Mouse (Mus musculus) central nervous system, embryonic 11.5 days (tissue): Measurements from ENCODE around the gene Gdf7. TPM values are rescaled to one million over a fixed set of nuclear protein-coding genes. Genes with fewer than 3 reads are reported as not detected.

Source experiments
- polyA plus RNA-seq: library from polyadenylated mRNA; depleted of rRNA; stranded (reverse); fragments of >200 nt; gene quantifications from 2 replicates; pipeline ENCODE4 v1.2.3, GENCODE M21; 2012; rRNA removed

The Gdf7 gene
- polyA plus RNA-seq = 1.3 and 2.8 TPM in 2 replicates

DNA sequence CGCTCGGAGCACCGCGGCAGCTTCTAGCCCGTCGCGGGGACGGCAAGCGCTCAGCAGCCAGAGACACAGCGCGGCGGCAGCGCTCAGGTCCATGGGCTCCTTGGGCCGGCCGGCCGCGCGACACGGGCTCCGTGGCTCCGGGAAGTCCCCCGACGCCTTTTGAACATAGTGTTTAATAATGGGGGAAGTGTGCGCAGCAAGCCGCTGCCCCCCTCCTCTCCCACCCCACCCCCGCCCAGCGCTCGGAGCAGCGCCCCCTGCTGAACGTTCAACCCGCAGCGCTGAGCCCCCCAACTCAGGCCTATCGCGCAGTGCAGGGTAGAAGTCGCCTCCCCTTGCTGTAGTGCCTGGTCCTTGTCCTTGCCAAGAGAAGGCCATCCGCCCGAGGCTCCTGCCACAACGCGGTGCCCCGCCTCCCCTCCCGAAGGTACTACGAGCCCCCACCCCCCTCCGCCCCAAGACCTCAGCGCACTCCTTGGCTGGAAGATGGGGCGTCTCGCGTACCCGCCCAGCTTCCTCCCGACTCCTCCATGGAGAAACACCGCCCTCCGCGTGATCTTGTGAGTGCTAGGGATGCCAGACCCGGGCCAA is at the start of gene Gdf7:
TSS of gene Gdf7 (minus strand) at position 114 of the 591 bp plus-strand sequence.

GRCm38 (mm10) chr12:8313270-8313771 is 11.6 kb upstream of the Gdf7 start, which contains the start of gene Hs1bp3:
Gene Hs1bp3 (plus strand): TSS chr12:8313432.

Other genes with a start within 250 kb of the Gdf7 start
- gene Ldah, start 93.8 kb downstream of the Gdf7 start, polyA plus RNA-seq = 30.2 and 46.6 TPM in 2 replicates
- 8.1 and 12.0 TPM in 2 replicates for gene Hs1bp3, start 11.5 kb upstream of the Gdf7 start, polyA plus RNA-seq
- gene Rhob, start 198.1 kb upstream of the Gdf7 start, polyA plus RNA-seq = 97.0 and 113 TPM in 2 replicates